Mouse (Mus musculus) forebrain, embryonic 10.5 days (tissue): ENCODE data around the gene Nacc2. TPM values are rescaled to one million over a fixed set of nuclear protein-coding genes. Genes with fewer than 3 reads are reported as not detected.

Experiments used
- DNase-seq: peaks from one replicate; pipeline ENCODE4 v3.0.0-alpha.2; 2017; ENCODE audit warnings: low spot score; ENCODE audit errors: extremely low spot score
- H3K27ac ChIP-seq: fragments of 300-500 bp; sonication (generic); 2 replicates; pipeline ENCODE4 v1.5.1; 2016; ENCODE audit warnings: mild to moderate bottlenecking
- H3K27me3 ChIP-seq: fragments of 300-500 bp; sonication (generic); 2 replicates; pipeline ENCODE4 v1.6.1; 2016; ENCODE audit warnings: mild to moderate bottlenecking; ENCODE audit not compliant: poor library complexity, severe bottlenecking
- H3K36me3 ChIP-seq: fragments of 300-500 bp; sonication (generic); replicated peaks from 2 replicates; pipeline ENCODE4 v1.6.1; 2016; ENCODE audit warnings: mild to moderate bottlenecking, moderate library complexity
- H3K4me1 ChIP-seq: fragments of 300-500 bp; sonication (generic); 2 replicates; pipeline ENCODE4 v1.6.1; 2016
- H3K4me3 ChIP-seq: fragments of 300-500 bp; sonication (generic); 2 replicates; pipeline ENCODE4 v1.5.1; 2016; ENCODE audit warnings: mild to moderate bottlenecking, moderate library complexity
- H3K9me3 ChIP-seq: fragments of 300-500 bp; sonication (generic); 2 replicates; pipeline ENCODE4 v1.6.1; 2016; ENCODE audit warnings: mild to moderate bottlenecking, moderate library complexity
- WGBS: fragments of 180-500 bp; shearing (Covaris S2); methylation state at CpG from one replicate; pipeline ENCODE4 v1.1.7; 2016; 5-methylcytosine and 5-hydroxymethylcytosine counted together
- polyA plus RNA-seq: library from polyadenylated mRNA; unstranded; fragments of >200 nt; fragmentation: Nextera tagmentation; extraction: Ambion mirVana; gene quantifications from 2 replicates; pipeline ENCODE4 v1.2.1, GENCODE M21; 2016

The Nacc2 gene
- polyA plus RNA-seq, 1 experiment from 2014 or later = 5.8 TPM

- Histone ChIP-seq H3K27me3 (peaks cover 6% of the 10 kb centered on the region; the same call in 1 of the 2 replicates), H3K4me3 (peak overlapping the region; percentile 49), H3K27ac (peak overlapping the region; percentile 94), H3K9me3 (no peaks in the 10 kb centered on the region), H3K4me1 (peaks cover 42% of the 10 kb centered on the region), H3K36me3 (peaks cover 25% of the 10 kb centered on the region)
- DNase-seq = peak; percentile 81
- 4% methylated on average over 25 of the region's 25 CpGs for WGBS
Measured at GRCm38 (mm10) chr2:26132628-26133551, 9.9 kb upstream of the Nacc2 start.

GRCm38 (mm10) chr2:26131327-26131726 is 8.3 kb upstream of the Nacc2 start:
- Histone ChIP-seq H3K36me3 (peaks cover 10% of the 10 kb centered on the region), H3K27ac (peak overlapping the region; percentile 36; the same call in 1 of the 2 replicates), H3K27me3 (peaks cover 6% of the 10 kb centered on the region; the same call in 1 of the 2 replicates), H3K4me1 (peaks cover 35% of the 10 kb centered on the region), H3K9me3 (no peaks in the 10 kb centered on the region), H3K4me3 (no peak overlapping the region)
- no peak for DNase-seq
- 77% methylated on average over 2 of the region's 2 CpGs for WGBS

DNA sequence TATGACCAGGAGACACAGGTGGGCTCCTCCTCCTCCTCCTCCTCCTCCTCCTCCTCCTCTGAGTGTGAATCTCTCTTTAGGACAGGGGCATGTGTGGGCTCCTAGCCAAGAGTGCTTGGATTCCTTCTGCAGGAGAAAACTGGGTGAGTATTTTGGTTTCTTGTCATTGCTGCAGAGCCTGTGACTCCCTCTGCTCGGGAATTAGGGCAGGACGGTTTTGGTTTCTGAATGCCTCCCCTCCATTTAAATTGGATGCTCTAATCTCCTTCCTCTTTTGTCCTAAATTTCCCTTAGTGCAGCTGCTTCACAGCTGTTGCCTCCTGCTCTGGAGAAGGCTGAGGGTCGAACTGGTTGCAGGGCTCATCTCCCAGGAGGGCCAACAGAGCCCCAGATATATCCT is 6.9 kb upstream of the Nacc2 start:
- no peaks in the 10 kb centered on the region for H3K9me3 ChIP-seq
- peaks cover 6% of the 10 kb centered on the region; the same call in 1 of the 2 replicates for H3K27me3 ChIP-seq
- H3K36me3 ChIP-seq = no peaks in the 10 kb centered on the region
- peak overlapping the region; percentile 45 for H3K27ac ChIP-seq
- WGBS = 34% methylated on average over 3 of the region's 3 CpGs
- H3K4me3 ChIP-seq = no peak overlapping the region
- H3K4me1 ChIP-seq = peaks cover 35% of the 10 kb centered on the region
- no peak for DNase-seq

DNA sequence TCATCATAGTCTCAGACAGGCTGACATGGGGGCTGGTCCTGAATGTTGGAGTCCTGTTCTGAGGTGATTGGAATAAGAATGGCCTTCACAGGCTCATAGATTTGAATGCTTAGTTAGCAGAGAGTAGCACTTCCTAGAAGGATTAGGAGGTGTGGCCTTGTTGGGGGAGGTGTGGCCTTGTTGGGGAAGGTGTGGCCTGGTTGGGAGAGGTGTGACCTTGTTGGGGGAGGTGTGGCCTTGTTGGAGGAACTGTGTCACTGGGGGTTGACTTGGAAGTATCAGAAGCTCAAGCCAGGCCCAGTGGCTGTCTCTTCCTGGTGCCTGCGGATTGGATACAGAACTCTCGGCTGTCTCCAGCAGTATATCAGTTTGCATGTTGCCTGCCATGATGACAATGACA is 6.3 kb upstream of the Nacc2 start:
- H3K27me3 ChIP-seq = peaks cover 9% of the 10 kb centered on the region; the same call in 1 of the 2 replicates
- H3K4me3 ChIP-seq = no peak overlapping the region
- H3K9me3 ChIP-seq = no peaks in the 10 kb centered on the region
- H3K4me1 ChIP-seq = peaks cover 35% of the 10 kb centered on the region
- no peaks in the 10 kb centered on the region for H3K36me3 ChIP-seq
- DNase-seq = no peak
- no peak overlapping the region for H3K27ac ChIP-seq
- WGBS = 88% methylated on average over 2 of the region's 2 CpGs

- Histone ChIP-seq H3K36me3 (no peaks in the 10 kb centered on the region), H3K27ac (peak overlapping the region; percentile 80), H3K4me1 (peaks cover 36% of the 10 kb centered on the region), H3K9me3 (no peaks in the 10 kb centered on the region), H3K27me3 (peaks cover 63% of the 10 kb centered on the region), H3K4me3 (peak overlapping the region; percentile 79)
- no peak for DNase-seq
- under 1% methylated on average over 109 of the region's 109 CpGs for WGBS
Measured at GRCm38 (mm10) chr2:26122171-26123078, 595 bp downstream of the Nacc2 start.

DNA sequence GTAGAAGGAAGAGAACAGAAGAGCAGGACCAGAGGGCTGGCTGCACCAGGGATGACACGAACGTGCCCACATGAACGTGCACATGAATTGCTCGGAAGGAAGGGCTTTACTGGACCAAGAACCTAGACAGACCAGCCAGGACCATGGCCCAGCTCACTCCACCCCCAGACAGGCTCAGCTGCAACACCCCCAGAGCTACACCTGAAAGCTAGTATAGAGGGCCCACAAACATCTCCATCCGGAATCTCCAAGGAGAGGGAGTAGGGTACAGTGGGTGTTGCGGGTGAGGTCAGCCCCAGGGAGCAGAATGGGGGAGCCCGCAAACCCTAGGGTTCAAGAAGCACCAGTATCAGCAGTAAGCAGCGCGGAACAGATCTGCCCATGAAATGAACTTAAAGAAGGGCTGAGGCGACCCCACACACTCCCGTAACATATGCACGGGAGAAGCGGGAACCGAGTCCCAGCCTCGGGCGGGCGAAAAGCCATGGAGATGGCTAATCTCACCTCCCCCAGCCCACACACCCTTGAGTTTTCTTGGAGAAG is 1.4 kb downstream of the Nacc2 start:
- WGBS = 12% methylated on average over 17 of the region's 17 CpGs
- 0 out of 2 replicates have a peak overlapping the region, but pooled peaks have one; percentile 80 for H3K27ac ChIP-seq
- H3K4me1 ChIP-seq = peaks cover 38% of the 10 kb centered on the region
- H3K27me3 ChIP-seq = peaks cover 71% of the 10 kb centered on the region
- no peak for DNase-seq
- no peaks in the 10 kb centered on the region for H3K36me3 ChIP-seq
- no peaks in the 10 kb centered on the region for H3K9me3 ChIP-seq
- H3K4me3 ChIP-seq = peak overlapping the region; percentile 79

DNA sequence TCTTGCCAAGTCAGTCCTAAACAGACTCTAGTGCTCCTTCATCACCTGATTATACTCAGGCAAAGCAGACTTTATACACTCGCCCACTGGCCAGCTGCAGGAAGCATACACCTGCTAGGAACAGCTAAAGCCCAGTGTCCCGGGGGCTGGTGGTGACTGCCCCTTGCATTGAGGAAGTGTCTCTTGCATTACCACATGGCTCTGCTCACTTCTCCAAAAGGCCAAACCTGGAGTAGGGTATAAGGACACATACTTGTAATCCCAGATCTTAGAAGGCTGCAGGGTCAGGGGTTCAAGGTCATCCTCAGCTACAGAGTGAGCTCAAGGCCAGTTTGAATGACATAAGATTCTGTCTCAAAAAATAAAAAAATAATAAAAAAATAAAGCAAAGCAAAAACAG is 3.4 kb downstream of the Nacc2 start:
- Histone ChIP-seq H3K4me3 (no peak overlapping the region), H3K9me3 (no peaks in the 10 kb centered on the region), H3K36me3 (no peaks in the 10 kb centered on the region), H3K27ac (no peak overlapping the region), H3K4me1 (peaks cover 38% of the 10 kb centered on the region), H3K27me3 (peaks cover 91% of the 10 kb centered on the region)
- no peak for DNase-seq
- 73% methylated on average over 2 of the region's 2 CpGs for WGBS

DNA sequence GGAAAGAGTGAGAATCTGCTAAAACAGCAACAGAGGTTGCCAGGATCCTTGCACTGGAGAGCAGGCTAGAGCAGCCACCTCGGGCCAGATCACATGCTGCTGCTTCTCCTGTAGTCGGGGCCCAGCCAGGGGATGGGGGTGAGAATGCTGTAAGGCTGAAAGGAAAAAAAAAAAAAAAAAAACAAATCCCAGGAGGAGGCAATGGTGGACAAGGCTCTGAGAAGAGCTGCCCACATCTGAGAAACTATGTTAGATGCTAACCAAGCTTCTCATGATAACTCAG is 3.8 kb downstream of the Nacc2 start:
- H3K36me3 ChIP-seq = no peaks in the 10 kb centered on the region
- no peak overlapping the region for H3K27ac ChIP-seq
- H3K9me3 ChIP-seq = no peaks in the 10 kb centered on the region
- WGBS = 24% methylated on average over 2 of the region's 2 CpGs
- peaks cover 38% of the 10 kb centered on the region for H3K4me1 ChIP-seq
- DNase-seq = no peak
- no peak overlapping the region for H3K4me3 ChIP-seq
- peaks cover 90% of the 10 kb centered on the region for H3K27me3 ChIP-seq

GRCm38 (mm10) chr2:26118584-26119309 is 4.3 kb downstream of the Nacc2 start:
- Histone ChIP-seq H3K9me3 (no peaks in the 10 kb centered on the region), H3K27ac (peak overlapping the region; percentile 53; the same call in 1 of the 2 replicates), H3K36me3 (no peaks in the 10 kb centered on the region), H3K4me3 (no peak overlapping the region), H3K4me1 (peaks cover 38% of the 10 kb centered on the region), H3K27me3 (peaks cover 85% of the 10 kb centered on the region)
- DNase-seq = no peak
- 44% methylated on average over 4 of the region's 4 CpGs for WGBS

GRCm38 (mm10) chr2:26117580-26117979 is 5.4 kb downstream of the Nacc2 start:
- Histone ChIP-seq H3K4me3 (no peak overlapping the region), H3K36me3 (no peaks in the 10 kb centered on the region), H3K9me3 (no peaks in the 10 kb centered on the region), H3K4me1 (peaks cover 28% of the 10 kb centered on the region), H3K27me3 (peaks cover 73% of the 10 kb centered on the region), H3K27ac (no peak overlapping the region)
- no peak for DNase-seq
- WGBS = 41% methylated on average over 1 of the region's 1 CpGs

- H3K27me3 ChIP-seq = peaks cover 63% of the 10 kb centered on the region
- DNase-seq = no peak
- H3K9me3 ChIP-seq = no peaks in the 10 kb centered on the region
- no peak overlapping the region for H3K4me3 ChIP-seq
- no peak overlapping the region for H3K27ac ChIP-seq
- H3K36me3 ChIP-seq = no peaks in the 10 kb centered on the region
- 77% methylated on average over 3 of the region's 3 CpGs for WGBS
- H3K4me1 ChIP-seq = peaks cover 19% of the 10 kb centered on the region
Measured at GRCm38 (mm10) chr2:26116550-26116949, 6.5 kb downstream of the Nacc2 start.

DNA sequence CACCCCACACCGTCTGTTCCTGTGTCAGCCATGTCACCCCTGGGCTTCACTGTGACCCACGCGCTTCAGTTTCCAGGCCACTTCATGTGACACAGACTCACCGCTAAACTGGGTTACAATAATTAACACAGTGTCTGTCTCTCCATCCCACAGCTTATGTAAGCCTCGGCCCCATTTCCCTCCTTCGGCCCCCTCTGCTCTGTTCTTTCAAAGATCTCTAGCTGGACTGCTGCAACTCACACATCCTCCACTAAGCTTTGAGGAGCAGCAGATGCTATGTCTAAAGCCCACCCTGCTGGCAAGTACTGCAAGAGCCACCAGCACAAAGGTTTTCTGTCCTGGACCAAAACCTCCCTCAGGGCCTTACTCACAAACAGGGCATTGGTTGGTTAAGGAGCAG is 7.8 kb downstream of the Nacc2 start:
- Histone ChIP-seq H3K27ac (no peak overlapping the region), H3K27me3 (peaks cover 53% of the 10 kb centered on the region), H3K36me3 (no peaks in the 10 kb centered on the region), H3K4me1 (peaks cover 18% of the 10 kb centered on the region), H3K4me3 (no peak overlapping the region), H3K9me3 (no peaks in the 10 kb centered on the region)
- 80% methylated on average over 6 of the region's 6 CpGs for WGBS
- DNase-seq = no peak
